Mouse (Mus musculus) ovary, adult 2 months (tissue): ENCODE data around the gene Gm364. TPM values are rescaled to one million over a fixed set of nuclear protein-coding genes. Genes with fewer than 3 reads are reported as not detected.

Experiments used
- polyA plus RNA-seq: library from polyadenylated mRNA; depleted of rRNA; stranded (reverse); fragments of >200 nt; gene quantifications from 2 replicates; pipeline ENCODE4 v1.2.3, GENCODE M21; 2012; rRNA removed

The Gm364 gene
- polyA plus RNA-seq, result 0.09 TPM in 1 of 2 replicates, not detected in the other

GRCm38 (mm10) chrX:57408769-57409168, at the start of gene Gm364:
TSS of gene Gm364 (plus strand) at chrX:57409154.

GRCm38 (mm10) chrX:57392367-57393246, 16.3 kb upstream of the Gm364 start, which contains the start of gene Rbmx:
TSS of gene Rbmx (minus strand) at chrX:57393036.

GRCm38 (mm10) chrX:57503634-57504033, 94.7 kb downstream of the Gm364 start, which contains the start of gene Gpr101:
TSS of gene Gpr101 (minus strand) at chrX:57503757.

Other genes with a start within 250 kb of the Gm364 start
- gene Cd40lg, start 197.0 kb upstream of the Gm364 start, polyA plus RNA-seq, result not detected in 2 replicates
- 11.3 and 15.5 TPM in 2 replicates for gene Arhgef6, start 70.4 kb upstream of the Gm364 start, polyA plus RNA-seq
- 11.0 and 15.3 TPM in 2 replicates for gene Rbmx, start 16.1 kb upstream of the Gm364 start, polyA plus RNA-seq
- gene Gpr101, start 94.6 kb downstream of the Gm364 start, polyA plus RNA-seq, result not detected in 2 replicates